Mouse (Mus musculus) B cell, adult 62 days (primary cell): ENCODE data around the gene Nkg7. TPM values are rescaled to one million over a fixed set of nuclear protein-coding genes. Genes with fewer than 3 reads are reported as not detected.

Source experiments
- total RNA-seq: library from RNA; stranded (reverse); gene quantifications from 4 replicates; pipeline ENCODE4 v1.2.4, GENCODE M21; 2023

The Nkg7 gene
- 1.2 to 2.3 TPM (median 1.4 TPM) in 4 replicates for total RNA-seq

DNA sequence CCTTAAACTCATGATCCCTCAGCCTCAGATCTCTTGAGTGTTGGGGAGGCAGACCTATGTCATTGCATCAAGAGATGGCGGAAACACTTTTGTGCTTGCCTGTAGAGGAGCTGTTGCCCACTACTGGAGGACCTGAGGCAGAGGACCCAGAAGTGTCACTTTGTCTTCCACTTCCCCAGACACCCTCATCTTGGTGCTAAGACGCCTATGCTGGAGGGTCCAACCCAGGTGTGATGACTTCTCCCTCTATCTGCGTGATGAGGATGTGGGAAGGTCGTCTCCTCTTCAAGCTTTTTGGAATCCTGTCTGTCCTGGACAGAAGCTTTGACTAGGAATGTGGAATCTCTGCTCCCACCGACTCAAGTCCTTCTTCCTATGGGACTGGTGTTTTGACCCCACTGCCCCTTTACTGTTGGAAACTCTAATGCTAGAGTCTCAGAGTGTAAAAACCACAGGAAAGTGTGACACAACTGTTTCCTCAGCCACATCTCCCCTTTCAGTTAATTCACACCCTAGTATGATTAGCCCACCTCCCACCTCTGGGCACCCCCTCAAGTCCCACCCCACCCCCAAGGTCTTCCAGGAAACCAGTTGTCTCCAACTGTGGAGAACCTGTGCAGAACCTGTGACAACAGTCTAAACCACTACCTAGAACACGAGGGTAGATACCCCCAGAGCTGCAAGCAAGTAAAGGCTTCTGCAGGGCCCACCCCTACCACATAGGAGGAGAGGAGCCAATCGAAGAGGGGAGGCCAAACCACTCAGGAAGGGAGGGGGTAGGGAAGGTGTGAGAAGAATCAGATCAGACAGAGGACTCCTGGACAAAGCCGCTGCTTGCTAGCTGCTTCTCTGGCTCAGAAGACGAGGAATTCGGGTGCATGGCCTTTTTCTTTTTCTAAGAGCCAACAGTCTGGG is at the start of gene Nkg7:
Gene Nkg7 (plus strand): TSS at position 733 of the 915 bp plus-strand sequence.

DNA sequence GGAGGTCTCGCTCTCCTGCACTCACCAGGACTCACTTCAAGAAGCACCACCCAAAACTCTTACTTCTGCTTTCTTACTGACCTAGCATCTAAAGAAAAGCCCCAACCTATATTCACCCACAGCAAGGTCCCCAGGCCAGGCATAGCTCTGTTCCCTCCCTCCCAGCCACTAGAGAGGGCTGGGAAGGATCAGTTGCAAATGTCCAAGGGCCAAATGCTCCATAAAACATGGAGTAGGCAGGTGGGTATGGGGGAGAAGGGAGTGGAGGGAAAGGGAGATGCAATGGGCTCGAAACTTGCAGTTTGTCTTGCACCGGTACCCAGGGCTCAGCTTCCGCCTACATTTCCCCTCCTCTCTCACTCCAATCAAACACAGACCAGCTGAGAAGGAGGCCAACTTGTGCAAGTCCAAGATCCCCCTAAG is 28.7 kb upstream of the Nkg7 start, which contains the start of gene Siglecg:
Gene Siglecg (plus strand): TSS at position 74 of the 423 bp plus-strand sequence.

GRCm38 (mm10) chr7:43427406-43427805 is 9.5 kb upstream of the Nkg7 start, which contains the start of gene Lim2:
Gene Lim2 (plus strand): TSS chr7:43427670.

DNA sequence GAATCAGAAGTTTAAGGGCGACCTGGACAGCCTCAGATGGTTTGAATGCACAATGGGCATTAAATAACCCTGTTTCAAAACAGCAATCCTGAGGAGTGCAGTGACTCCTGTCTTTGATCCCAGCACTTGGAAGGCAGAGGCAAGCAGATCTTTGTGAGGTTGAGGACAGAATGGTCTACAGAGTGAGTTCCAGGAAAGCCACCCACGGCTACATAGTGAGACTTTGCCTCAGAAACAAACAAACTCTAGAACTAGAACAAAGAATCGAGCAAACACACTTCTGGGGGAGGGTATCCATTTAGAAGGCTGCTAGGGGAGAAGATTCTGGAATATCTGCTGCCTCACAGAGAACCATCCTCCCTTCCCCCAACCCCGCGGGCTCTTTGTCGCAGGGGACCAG is 3.6 kb downstream of the Nkg7 start, which contains the start of gene Cldnd2:
Gene Cldnd2 (plus strand): TSS at position 301 of the 400 bp plus-strand sequence.

DNA sequence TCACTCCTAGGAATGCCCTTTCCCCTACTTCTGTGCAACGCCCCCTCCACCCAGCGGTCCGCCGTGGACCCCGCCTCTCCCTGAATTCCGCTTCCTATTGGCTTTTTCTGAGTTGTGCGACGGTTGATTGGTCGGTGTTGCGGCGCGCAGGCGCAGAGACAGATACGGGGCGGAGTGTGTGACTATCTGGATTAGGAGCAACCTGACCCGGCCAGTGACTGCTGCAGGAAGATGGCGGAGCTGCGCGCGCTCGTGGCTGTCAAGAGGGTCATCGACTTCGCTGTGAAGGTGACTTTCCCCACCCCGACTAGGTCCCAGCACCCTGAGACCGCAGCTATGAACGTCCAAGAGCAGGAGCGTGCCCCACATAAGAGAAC is 7.0 kb downstream of the Nkg7 start, which contains the start of the genes Etfb and Gm45233:
Gene Etfb (plus strand): TSS at position 167 of the 377 bp plus-strand sequence.
Gene Gm45233 (plus strand): TSS at position 212 of the 377 bp plus-strand sequence.

DNA sequence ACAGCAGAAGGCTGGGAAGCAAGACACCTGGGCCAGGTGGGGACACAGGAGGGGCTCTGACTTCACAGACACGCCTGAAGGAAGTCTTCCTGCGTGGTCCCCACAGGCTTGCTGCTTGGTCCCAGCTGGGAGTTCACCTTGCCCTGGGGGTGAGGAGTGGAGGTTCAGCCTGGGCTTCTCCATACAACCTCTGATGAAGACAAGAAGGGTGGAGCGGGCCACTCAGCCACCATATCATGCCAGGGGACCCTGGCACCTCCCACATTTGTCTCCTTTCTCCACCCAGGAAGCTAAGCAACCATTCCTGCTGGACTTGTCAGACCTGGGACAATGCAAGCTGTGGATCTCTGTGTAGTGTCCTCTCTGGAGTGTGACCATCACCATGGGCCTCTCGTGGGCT is 26.0 kb downstream of the Nkg7 start, which contains the start of gene Vsig10l:
Gene Vsig10l (plus strand): TSS at position 301 of the 400 bp plus-strand sequence.

Other genes starting within 250 kb of the Nkg7 start
- 26.4 to 30.3 TPM (median 28.8 TPM) in 4 replicates for gene Zfp715, start 123.8 kb upstream of the Nkg7 start, total RNA-seq
- gene Siglecf, start 85.7 kb upstream of the Nkg7 start, total RNA-seq: 0.37 to 0.39 TPM in 2 of 4 replicates, not detected in the others
- gene Siglecg, start 28.9 kb upstream of the Nkg7 start, total RNA-seq: 349 to 365 TPM (median 363 TPM) in 4 replicates
- gene Lim2, start 9.4 kb upstream of the Nkg7 start, total RNA-seq: not detected in 4 replicates
- not detected in 4 replicates for gene Cldnd2, start 3.7 kb downstream of the Nkg7 start, total RNA-seq
- 34.5 to 38.9 TPM (median 38.1 TPM) in 4 replicates for gene Etfb, start 7.0 kb downstream of the Nkg7 start, total RNA-seq
- gene Gm45233, start 7.1 kb downstream of the Nkg7 start, total RNA-seq: 1.3 TPM in 1 of 4 replicates, not detected in the others
- gene Vsig10l, start 26.1 kb downstream of the Nkg7 start, total RNA-seq: 2.0 to 4.9 TPM (median 2.6 TPM) in 4 replicates
- gene Iglon5, start 53.0 kb downstream of the Nkg7 start, total RNA-seq: not detected in 4 replicates
- not detected in 4 replicates for gene 4931406B18Rik, start 68.9 kb downstream of the Nkg7 start, total RNA-seq
- 1.9 to 3.1 TPM (median 2.9 TPM) in 4 replicates for gene Cd33, start 107.4 kb downstream of the Nkg7 start, total RNA-seq
- gene Zfp658, start 125.2 kb downstream of the Nkg7 start, total RNA-seq: 2.2 to 3.0 TPM (median 2.9 TPM) in 4 replicates
- 9.0 to 13.8 TPM (median 10.3 TPM) in 4 replicates for gene Zfp719, start 142.5 kb downstream of the Nkg7 start, total RNA-seq
- gene Zfp819, start 170.1 kb downstream of the Nkg7 start, total RNA-seq: 0.30 to 0.34 TPM in 2 of 4 replicates, not detected in the others
- gene Ceacam18, start 197.6 kb downstream of the Nkg7 start, total RNA-seq: not detected in 4 replicates
- gene Siglece, start 223.1 kb downstream of the Nkg7 start, total RNA-seq: 1.2 to 2.4 TPM (median 1.6 TPM) in 4 replicates
- gene Ctu1, start 234.9 kb downstream of the Nkg7 start, total RNA-seq: 4.6 to 7.3 TPM (median 5.8 TPM) in 4 replicates